Mouse (Mus musculus) intestine, embryonic 14.5 days (tissue): ENCODE measurements around the gene Hhatl. TPM values are rescaled to one million over a fixed set of nuclear protein-coding genes. Genes with fewer than 3 reads are reported as not detected.

Experiments used
- ATAC-seq: fragments of 200-750 bp; cut with Nextera tagmentation; replicated peaks from 2 replicates; pipeline ENCODE4 v1.8.0; 2017; ENCODE audit warnings: low read depth, moderate number of reproducible peaks, moderate TSS enrichment, moderate library complexity; ENCODE audit not compliant: low FRiP score, low TSS enrichment
- DNase-seq: peaks from one replicate; pipeline ENCODE4 v3.0.0-alpha.2; 2018; ENCODE audit warnings: low spot score
- H3K27ac ChIP-seq: fragments of 300-500 bp; sonication (generic); 2 replicates; pipeline ENCODE4 v1.5.1; 2014; ENCODE audit warnings: low read depth, mild to moderate bottlenecking, control low read depth
- H3K27me3 ChIP-seq: fragments of 300-500 bp; sonication (generic); replicated peaks from 2 replicates; pipeline ENCODE4 v1.6.1; 2014; ENCODE audit warnings: low read length, control low read depth; ENCODE audit not compliant: control insufficient read depth, insufficient read depth
- H3K36me3 ChIP-seq: fragments of 300-500 bp; sonication (generic); 2 replicates; pipeline ENCODE4 v1.6.1; 2014; ENCODE audit warnings: low read length, control low read depth; ENCODE audit not compliant: control insufficient read depth, insufficient read depth
- H3K4me1 ChIP-seq: fragments of 300-500 bp; sonication (generic); replicated peaks from 2 replicates; pipeline ENCODE4 v1.6.1; 2014; ENCODE audit warnings: low read length, control low read depth, mixed read lengths; ENCODE audit not compliant: control insufficient read depth, insufficient read depth
- H3K4me2 ChIP-seq: fragments of 300-500 bp; sonication (generic); 2 replicates; pipeline ENCODE4 v1.6.1; 2014; ENCODE audit warnings: low read length
- H3K4me3 ChIP-seq: fragments of 300-500 bp; sonication (generic); 2 replicates; pipeline ENCODE4 v1.5.1; 2014; ENCODE audit warnings: low read depth, low read length, control low read depth, mixed read lengths
- H3K9ac ChIP-seq: fragments of 300-500 bp; sonication (generic); 2 replicates; pipeline ENCODE4 v1.6.1; 2014; ENCODE audit warnings: mild to moderate bottlenecking, low read length
- H3K9me3 ChIP-seq: fragments of 300-500 bp; sonication (generic); 2 replicates; pipeline ENCODE4 v1.6.1; 2016; ENCODE audit warnings: low read length, control low read depth; ENCODE audit not compliant: control insufficient read depth
- WGBS: fragments of 180-500 bp; shearing (Covaris S2); extraction: QIAGEN DNeasy Blood & Tissue Kit; methylation state at CpG from one replicate; pipeline ENCODE4 v1.1.7; 2014; 5-methylcytosine and 5-hydroxymethylcytosine counted together
- polyA plus RNA-seq: library from polyadenylated mRNA; unstranded; fragments of >200 nt; fragmentation: Nextera tagmentation; extraction: Ambion mirVana; gene quantifications from 2 replicates; pipeline ENCODE4 v1.2.1, GENCODE M21; 2014

Hhatl gene
- polyA plus RNA-seq, 1 experiment from 2014 or later, result 2.4 TPM

- Histone ChIP-seq H3K4me3 (no peak overlapping the region), H3K4me1 (no peaks in the 10 kb centered on the region), H3K9me3 (no peaks in the 10 kb centered on the region), H3K9ac (no peak overlapping the region), H3K36me3 (no peaks in the 10 kb centered on the region), H3K27me3 (no peaks in the 10 kb centered on the region), H3K27ac (no peak overlapping the region), H3K4me2 (no peak overlapping the region)
- WGBS, result 61% methylated on average over 6 of the region's 6 CpGs
- DNase-seq (no peak), ATAC-seq (no peak)
Measured at GRCm38 (mm10) chr9:121828314-121828713, 36.0 kb upstream of the Hhatl start.

- 91% methylated on average over 3 of the region's 3 CpGs for WGBS
- no peak for ATAC-seq
- DNase-seq, result no peak
- Histone ChIP-seq H3K4me2 (no peak overlapping the region), H3K4me3 (no peak overlapping the region), H3K9ac (no peak overlapping the region), H3K4me1 (no peaks in the 10 kb centered on the region), H3K9me3 (no peaks in the 10 kb centered on the region), H3K36me3 (no peaks in the 10 kb centered on the region), H3K27me3 (no peaks in the 10 kb centered on the region), H3K27ac (no peak overlapping the region)
Measured at GRCm38 (mm10) chr9:121826356-121826755, 34.0 kb upstream of the Hhatl start.

GRCm38 (mm10) chr9:121823991-121824390 is 31.7 kb upstream of the Hhatl start:
- Histone ChIP-seq H3K27me3 (no peaks in the 10 kb centered on the region), H3K4me1 (0 out of 2 replicates have a peak, but pooled peaks cover 3% of the 10 kb centered on the region)
- WGBS, result 80% methylated on average over 7 of the region's 7 CpGs

GRCm38 (mm10) chr9:121823051-121823450 is 30.7 kb upstream of the Hhatl start:
- 92% methylated on average over 1 of the region's 1 CpGs for WGBS

More at GRCm38 (mm10) chr9:121823991-121824390, 31.7 kb upstream of the Hhatl start:
- no peak for DNase-seq
- H3K4me2 ChIP-seq, result no peak overlapping the region
- no peaks in the 10 kb centered on the region for H3K9me3 ChIP-seq
- H3K9ac ChIP-seq, result no peak overlapping the region
- H3K4me3 ChIP-seq, result no peak overlapping the region
- ATAC-seq, result no peak
- no peak overlapping the region for H3K27ac ChIP-seq
- H3K36me3 ChIP-seq, result no peaks in the 10 kb centered on the region

GRCm38 (mm10) chr9:121822585-121822991 is 30.3 kb upstream of the Hhatl start:
- Histone ChIP-seq H3K4me2 (no peak overlapping the region), H3K9ac (no peak overlapping the region), H3K27me3 (no peaks in the 10 kb centered on the region), H3K36me3 (no peaks in the 10 kb centered on the region), H3K27ac (no peak overlapping the region), H3K4me1 (0 out of 2 replicates have a peak, but pooled peaks cover 4% of the 10 kb centered on the region), H3K4me3 (no peak overlapping the region), H3K9me3 (no peaks in the 10 kb centered on the region)
- DNase-seq (no peak), ATAC-seq (no peak)
- 68% methylated on average over 6 of the region's 6 CpGs for WGBS

More at GRCm38 (mm10) chr9:121823051-121823450, 30.7 kb upstream of the Hhatl start:
- Histone ChIP-seq H3K27me3 (no peaks in the 10 kb centered on the region), H3K36me3 (no peaks in the 10 kb centered on the region), H3K27ac (no peak overlapping the region), H3K4me1 (0 out of 2 replicates have a peak, but pooled peaks cover 4% of the 10 kb centered on the region), H3K4me2 (no peak overlapping the region), H3K9ac (no peak overlapping the region), H3K4me3 (no peak overlapping the region), H3K9me3 (no peaks in the 10 kb centered on the region)
- no peak for ATAC-seq
- DNase-seq, result no peak

GRCm38 (mm10) chr9:121820765-121821164 is 28.5 kb upstream of the Hhatl start:
- DNase-seq (no peak), ATAC-seq (no peak)
- Histone ChIP-seq H3K4me2 (no peak overlapping the region), H3K9me3 (no peaks in the 10 kb centered on the region), H3K4me3 (no peak overlapping the region), H3K36me3 (no peaks in the 10 kb centered on the region), H3K27me3 (no peaks in the 10 kb centered on the region), H3K4me1 (0 out of 2 replicates have a peak, but pooled peaks cover 4% of the 10 kb centered on the region), H3K9ac (no peak overlapping the region), H3K27ac (no peak overlapping the region)
- 74% methylated on average over 5 of the region's 5 CpGs for WGBS

GRCm38 (mm10) chr9:121819771-121820471 is 27.6 kb upstream of the Hhatl start:
- Histone ChIP-seq H3K4me1 (0 out of 2 replicates have a peak, but pooled peaks cover 4% of the 10 kb centered on the region), H3K4me2 (no peak overlapping the region), H3K9me3 (no peaks in the 10 kb centered on the region), H3K27ac (no peak overlapping the region; the same call in 1 of the 2 replicates), H3K9ac (no peak overlapping the region), H3K27me3 (no peaks in the 10 kb centered on the region), H3K4me3 (no peak overlapping the region), H3K36me3 (no peaks in the 10 kb centered on the region)
- WGBS, result 52% methylated on average over 7 of the region's 7 CpGs
- DNase-seq (no peak), ATAC-seq (no peak)

- Histone ChIP-seq H3K9me3 (no peaks in the 10 kb centered on the region), H3K36me3 (no peaks in the 10 kb centered on the region), H3K4me1 (0 out of 2 replicates have a peak, but pooled peaks cover 4% of the 10 kb centered on the region), H3K4me2 (no peak overlapping the region), H3K27me3 (no peaks in the 10 kb centered on the region), H3K9ac (no peak overlapping the region), H3K4me3 (no peak overlapping the region), H3K27ac (no peak overlapping the region; the same call in 1 of the 2 replicates)
- DNase-seq, result no peak
- 36% methylated on average over 9 of the region's 9 CpGs for WGBS
- ATAC-seq, result no peak
Measured at GRCm38 (mm10) chr9:121819073-121819770, 26.9 kb upstream of the Hhatl start.
